Mouse (Mus musculus) stomach, embryonic 15.5 days (tissue): ENCODE data around the gene Tubg2. TPM values are rescaled to one million over a fixed set of nuclear protein-coding genes. Genes with fewer than 3 reads are reported as not detected.
"Not testable (repeated sequence)": the region's sequence is repeated elsewhere in the genome, so short reads cannot be mapped to it uniquely, and the experiment has no call there.

ENCODE experiments used
- ATAC-seq: fragments of 200-750 bp; cut with Nextera tagmentation; 2 replicates; pipeline ENCODE4 v1.8.0; 2017; ENCODE audit warnings: low read depth, moderate number of reproducible peaks, moderate TSS enrichment; ENCODE audit not compliant: insufficient read depth, low FRiP score
- H3K27ac ChIP-seq: fragments of 300-500 bp; sonication (generic); 2 replicates; pipeline ENCODE4 v1.5.1; 2015; ENCODE audit warnings: mild to moderate bottlenecking, inconsistent platforms
- H3K27me3 ChIP-seq: fragments of 300-500 bp; sonication (generic); replicated peaks from 2 replicates; pipeline ENCODE4 v1.6.1; 2015; ENCODE audit warnings: inconsistent platforms
- H3K36me3 ChIP-seq: fragments of 300-500 bp; sonication (generic); 2 replicates; pipeline ENCODE4 v1.6.1; 2015; ENCODE audit warnings: inconsistent platforms
- H3K4me1 ChIP-seq: fragments of 300-500 bp; sonication (generic); 2 replicates; pipeline ENCODE4 v1.6.1; 2015; ENCODE audit warnings: inconsistent platforms
- H3K4me2 ChIP-seq: fragments of 300-500 bp; sonication (generic); 2 replicates; pipeline ENCODE4 v1.6.1; 2015; ENCODE audit warnings: mild to moderate bottlenecking, inconsistent platforms
- H3K4me3 ChIP-seq: fragments of 300-500 bp; sonication (generic); replicated peaks from 2 replicates; pipeline ENCODE4 v1.5.1; 2015; ENCODE audit warnings: inconsistent platforms
- H3K9ac ChIP-seq: fragments of 300-500 bp; sonication (generic); 2 replicates; pipeline ENCODE4 v1.6.1; 2015; ENCODE audit warnings: inconsistent platforms
- H3K9me3 ChIP-seq: fragments of 300-500 bp; sonication (generic); 2 replicates; pipeline ENCODE4 v1.6.1; 2016; ENCODE audit warnings: inconsistent platforms
- WGBS: fragments of 180-500 bp; shearing (Covaris S2); methylation state at CpG from one replicate; pipeline ENCODE4 v1.1.7; 2015; 5-methylcytosine and 5-hydroxymethylcytosine counted together
- polyA plus RNA-seq: library from polyadenylated mRNA; unstranded; fragments of >200 nt; fragmentation: Nextera tagmentation; extraction: Ambion mirVana; gene quantifications from 2 replicates; pipeline ENCODE4 v1.2.1, GENCODE M21; 2015

The Tubg2 gene
- polyA plus RNA-seq: 3.4 and 3.8 TPM in 2 replicates

DNA sequence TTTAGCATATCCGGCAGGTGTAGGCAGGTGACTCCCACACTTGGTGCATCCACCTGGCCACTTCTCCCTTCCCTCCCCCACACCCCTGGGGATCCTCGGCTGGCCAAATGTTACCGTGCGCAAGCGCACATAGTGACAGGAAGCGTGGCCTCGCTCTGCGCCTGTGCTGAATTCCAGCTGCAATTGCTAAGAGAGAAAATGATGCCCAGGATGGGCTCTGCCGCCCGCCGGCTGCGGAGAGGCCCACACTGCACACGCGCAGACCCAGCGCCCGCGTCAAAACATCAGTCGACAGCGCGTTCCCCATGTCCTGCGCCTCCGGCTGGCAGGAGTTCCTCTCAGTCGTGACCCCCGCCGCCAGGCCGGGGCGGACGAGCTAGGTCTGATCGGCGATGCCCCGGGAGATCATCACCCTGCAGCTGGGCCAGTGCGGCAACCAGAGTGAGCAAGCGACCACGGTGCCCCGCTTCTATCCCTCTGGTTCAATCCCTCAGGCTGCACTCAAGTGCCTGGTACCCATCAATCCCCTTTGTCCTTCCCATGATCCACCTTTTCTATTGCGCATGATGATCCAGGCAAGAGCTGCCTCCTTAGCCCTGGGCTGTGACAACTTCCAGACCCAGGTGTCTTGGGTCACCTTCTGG, at the start of gene Tubg2:
TSS of gene Tubg2 (plus strand) at position 180 of the 644 bp plus-strand sequence.
- peak; percentile 29; the same call in 1 of the 2 replicates for ATAC-seq
- Histone ChIP-seq H3K27ac (peak within 1 kb of the TSS; percentile 36; the same call in 1 of the 2 replicates), H3K9me3 (no peaks in the 10 kb centered on the region), H3K27me3 (no peaks in the 10 kb centered on the region), H3K4me2 (peak within 1 kb of the TSS; percentile 69), H3K36me3 (no peaks in the 10 kb centered on the region), H3K4me1 (0 out of 2 replicates have a peak, but pooled peaks cover 4% of the 10 kb centered on the region), H3K9ac (peak within 1 kb of the TSS; percentile 20; the same call in 1 of the 2 replicates), H3K4me3 (peak within 1 kb of the TSS; percentile 38)
- 3% methylated on average over 36 of the region's 36 CpGs for WGBS

DNA sequence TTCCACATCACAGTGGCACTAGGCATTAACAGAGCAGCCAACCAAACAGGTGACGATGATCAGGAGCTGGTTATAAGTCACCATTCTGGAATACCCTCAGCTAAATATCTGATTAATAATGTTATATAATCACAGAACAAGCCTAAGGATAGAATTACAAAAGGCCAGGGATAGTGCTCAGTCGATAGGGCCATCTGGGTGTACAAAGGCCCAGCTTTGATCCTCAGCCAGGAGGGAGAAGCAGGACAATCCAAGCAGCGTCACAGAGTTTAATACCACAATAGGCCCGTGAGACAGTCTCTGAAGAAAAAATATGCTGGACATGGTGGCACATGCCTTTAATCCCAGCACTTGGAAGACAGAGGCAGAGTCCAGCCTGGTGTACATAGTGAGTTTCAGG, 46.4 kb upstream of the Tubg2 start:
- Histone ChIP-seq H3K4me1 (no peaks in the 10 kb centered on the region), H3K27ac (no peak overlapping the region), H3K36me3 (peaks cover 3% of the 10 kb centered on the region; the same call in 1 of the 2 replicates), H3K4me3 (no peak overlapping the region), H3K27me3 (no peaks in the 10 kb centered on the region), H3K9ac (no peak overlapping the region), H3K4me2 (no peak overlapping the region), H3K9me3 (no peaks in the 10 kb centered on the region)
- no peak for ATAC-seq
- WGBS: 82% methylated on average over 4 of the region's 4 CpGs

DNA sequence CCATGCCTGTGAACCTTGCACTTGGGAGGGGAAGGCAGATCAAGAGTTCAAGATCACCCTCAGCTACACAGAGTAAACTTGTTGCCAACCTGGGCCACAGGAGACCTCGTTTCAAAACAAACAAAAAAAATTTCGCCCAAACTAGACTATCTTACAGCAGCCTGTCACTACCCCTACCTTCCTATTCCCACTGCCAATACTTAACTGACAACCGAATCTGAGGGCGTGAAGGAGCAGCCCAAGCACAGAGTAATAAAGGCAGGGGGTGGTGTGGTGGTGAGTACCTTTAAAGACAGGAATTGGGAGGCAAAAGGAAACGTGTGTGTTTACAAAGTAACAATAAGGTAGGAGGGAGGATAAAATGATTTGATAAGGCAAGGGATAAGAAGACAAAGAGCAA, 45.0 kb upstream of the Tubg2 start:
- WGBS: 50% methylated on average over 5 of the region's 5 CpGs
- no peak overlapping the region for H3K27ac ChIP-seq

DNA sequence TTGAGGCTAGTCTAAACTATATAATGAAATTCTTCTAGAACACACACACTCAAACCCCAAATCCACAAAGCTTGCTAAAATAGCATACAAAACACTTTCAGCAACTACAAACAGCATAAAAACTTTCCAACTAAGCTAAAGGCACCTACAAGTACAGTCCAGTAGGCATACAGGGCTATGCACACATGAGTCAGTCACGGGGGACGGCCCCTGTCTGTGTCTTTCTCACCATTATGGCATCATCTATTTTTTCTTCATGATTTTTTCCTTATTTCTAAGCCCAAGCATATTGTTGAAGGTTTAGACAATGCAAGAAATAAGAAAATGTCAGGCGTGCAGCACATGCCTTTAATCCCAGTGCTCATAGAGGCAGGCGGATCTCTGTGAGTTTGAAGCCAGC, 44.5 kb upstream of the Tubg2 start:
- H3K4me3 ChIP-seq: no peak overlapping the region
- no peaks in the 10 kb centered on the region for H3K4me1 ChIP-seq
- H3K9me3 ChIP-seq: no peaks in the 10 kb centered on the region
- H3K9ac ChIP-seq: no peak overlapping the region
- no peak overlapping the region for H3K4me2 ChIP-seq
- no peak for ATAC-seq
- 77% methylated on average over 4 of the region's 4 CpGs for WGBS
- H3K36me3 ChIP-seq: 0 out of 2 replicates have a peak, but pooled peaks cover 3% of the 10 kb centered on the region
- no peak overlapping the region for H3K27ac ChIP-seq
- H3K27me3 ChIP-seq: no peaks in the 10 kb centered on the region

More for the DNA sequence above, 45.0 kb upstream of the Tubg2 start:
- Histone ChIP-seq H3K4me1 (no peaks in the 10 kb centered on the region), H3K4me3 (no peak overlapping the region), H3K27me3 (no peaks in the 10 kb centered on the region), H3K36me3 (0 out of 2 replicates have a peak, but pooled peaks cover 3% of the 10 kb centered on the region), H3K9me3 (no peaks in the 10 kb centered on the region), H3K4me2 (no peak overlapping the region), H3K9ac (no peak overlapping the region)
- no peak for ATAC-seq

DNA sequence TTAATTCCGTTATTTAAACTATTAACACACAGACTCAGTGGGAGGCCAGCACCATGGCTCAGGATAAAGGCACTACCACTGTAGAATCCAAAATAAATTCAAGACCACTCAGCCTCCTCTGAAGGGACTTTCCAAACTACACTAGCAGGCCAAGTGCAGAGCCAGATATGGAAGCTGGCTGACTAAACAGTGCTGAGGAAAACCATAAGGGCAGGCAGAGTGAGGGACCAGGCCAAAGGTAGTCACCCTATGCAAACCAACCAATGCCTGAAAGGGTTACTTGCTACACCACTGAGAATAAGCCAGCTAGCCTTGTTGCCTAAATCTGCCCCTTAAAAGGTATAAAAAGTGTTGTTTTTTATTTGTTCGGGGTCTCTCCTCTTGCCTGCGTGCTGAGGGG, 43.5 kb upstream of the Tubg2 start:
- no peaks in the 10 kb centered on the region for H3K27me3 ChIP-seq
- no peak for ATAC-seq
- H3K36me3 ChIP-seq: 0 out of 2 replicates have a peak, but pooled peaks cover 3% of the 10 kb centered on the region
- no peaks in the 10 kb centered on the region for H3K9me3 ChIP-seq
- no peaks in the 10 kb centered on the region for H3K4me1 ChIP-seq
- no peak overlapping the region for H3K9ac ChIP-seq
- H3K27ac ChIP-seq: no peak overlapping the region
- WGBS: 96% methylated on average over 3 of the region's 3 CpGs
- H3K4me3 ChIP-seq: no peak overlapping the region
- no peak overlapping the region for H3K4me2 ChIP-seq

DNA sequence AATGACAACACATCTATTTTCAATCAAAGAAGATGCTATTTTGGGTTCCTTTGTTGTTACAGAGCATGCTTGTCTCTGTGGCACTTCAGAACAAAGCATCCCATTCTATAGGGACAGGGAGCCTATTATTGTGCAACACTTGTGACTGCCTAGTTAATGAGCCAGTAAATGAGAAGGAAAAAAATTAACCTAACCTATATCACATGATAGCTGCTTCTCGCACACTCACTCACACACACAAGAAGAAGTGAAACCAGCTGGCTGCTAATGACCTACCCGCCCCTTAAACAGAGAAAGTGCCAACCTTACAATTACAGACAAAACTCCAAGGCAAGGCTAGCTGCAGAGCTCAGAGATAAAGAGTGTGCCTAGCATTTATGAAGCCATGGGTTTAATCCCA, 40.1 kb upstream of the Tubg2 start:
- Histone ChIP-seq H3K27me3 (no peaks in the 10 kb centered on the region), H3K9ac (no peak overlapping the region), H3K4me1 (peaks cover 11% of the 10 kb centered on the region), H3K9me3 (no peaks in the 10 kb centered on the region), H3K36me3 (0 out of 2 replicates have a peak, but pooled peaks cover 3% of the 10 kb centered on the region), H3K27ac (peak overlapping the region; percentile 45; the same call in 1 of the 2 replicates), H3K4me3 (no peak overlapping the region), H3K4me2 (no peak overlapping the region)
- no peak for ATAC-seq
- 67% methylated on average over 2 of the region's 2 CpGs for WGBS

DNA sequence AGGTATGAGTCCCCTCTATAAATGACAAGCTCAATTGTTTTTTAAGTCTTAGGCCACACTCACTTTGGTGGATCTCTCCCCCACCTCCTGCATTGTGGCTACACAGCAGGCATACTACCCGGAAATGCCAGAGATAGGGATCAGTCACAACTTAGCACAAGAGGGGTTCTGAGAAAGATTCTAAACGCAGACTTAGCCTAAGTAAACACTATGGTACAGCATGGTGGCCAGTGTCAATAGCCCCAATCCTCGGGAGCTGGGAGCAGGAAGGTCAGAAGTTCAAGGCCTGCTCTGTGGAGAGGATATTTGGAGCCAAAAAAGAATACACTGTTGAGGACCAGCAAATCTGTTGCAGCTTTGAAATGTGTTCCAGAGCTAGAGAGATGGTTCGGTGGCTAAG, 37.6 kb upstream of the Tubg2 start:
- no peaks in the 10 kb centered on the region for H3K9me3 ChIP-seq
- H3K4me3 ChIP-seq: peak overlapping the region; percentile 99
- H3K27me3 ChIP-seq: no peaks in the 10 kb centered on the region
- no peak for ATAC-seq
- H3K4me1 ChIP-seq: peaks cover 16% of the 10 kb centered on the region
- 0 out of 2 replicates have a peak overlapping the region, but pooled peaks have one; percentile 96 for H3K9ac ChIP-seq
- no peak overlapping the region for H3K27ac ChIP-seq
- 21% methylated on average over 4 of the region's 4 CpGs for WGBS
- peak overlapping the region; percentile 93 for H3K4me2 ChIP-seq
- H3K36me3 ChIP-seq: peaks cover under 1% of the 10 kb centered on the region; the same call in 1 of the 2 replicates

DNA sequence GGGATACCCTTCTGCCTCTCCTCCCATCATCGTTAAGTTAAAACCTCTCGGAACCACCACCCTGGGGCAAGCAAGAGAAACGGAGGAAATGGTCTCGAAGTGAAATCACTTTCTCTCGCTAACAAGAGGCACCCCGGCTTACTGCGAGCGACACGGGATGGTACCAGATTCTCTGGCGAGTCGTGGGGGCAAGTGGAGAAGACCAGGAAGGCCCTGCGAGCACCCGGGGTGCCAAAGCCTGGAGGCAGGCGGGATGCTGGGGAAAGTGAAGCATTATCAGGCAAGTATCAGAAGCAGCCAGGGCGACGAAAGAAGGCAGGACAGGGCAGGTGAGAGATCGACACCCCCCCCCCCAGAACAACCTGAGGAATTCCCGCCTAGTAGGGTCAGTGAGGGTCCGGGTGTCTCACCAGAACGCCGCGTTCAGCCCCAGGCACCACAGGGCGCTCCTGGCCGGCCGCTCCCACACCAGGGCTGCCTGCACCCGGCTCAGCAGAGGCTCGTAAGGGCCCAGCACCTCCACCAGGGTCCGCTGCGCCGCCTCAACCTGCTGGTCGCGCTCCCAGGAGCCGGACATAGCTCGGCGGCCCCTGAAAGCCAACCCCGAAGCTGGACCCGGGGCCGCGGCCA, 36.5 kb upstream of the Tubg2 start:
- Histone ChIP-seq H3K9ac (peak overlapping the region; percentile 96), H3K4me2 (peak overlapping the region; percentile 93), H3K27me3 (no peaks in the 10 kb centered on the region), H3K27ac (peak overlapping the region; percentile 90), H3K36me3 (peaks cover 9% of the 10 kb centered on the region; the same call in 1 of the 2 replicates), H3K9me3 (no peaks in the 10 kb centered on the region), H3K4me1 (peaks cover 16% of the 10 kb centered on the region), H3K4me3 (peak overlapping the region; percentile 99)
- WGBS: under 1% methylated on average over 35 of the region's 39 CpGs
- peak; percentile 73 for ATAC-seq

DNA sequence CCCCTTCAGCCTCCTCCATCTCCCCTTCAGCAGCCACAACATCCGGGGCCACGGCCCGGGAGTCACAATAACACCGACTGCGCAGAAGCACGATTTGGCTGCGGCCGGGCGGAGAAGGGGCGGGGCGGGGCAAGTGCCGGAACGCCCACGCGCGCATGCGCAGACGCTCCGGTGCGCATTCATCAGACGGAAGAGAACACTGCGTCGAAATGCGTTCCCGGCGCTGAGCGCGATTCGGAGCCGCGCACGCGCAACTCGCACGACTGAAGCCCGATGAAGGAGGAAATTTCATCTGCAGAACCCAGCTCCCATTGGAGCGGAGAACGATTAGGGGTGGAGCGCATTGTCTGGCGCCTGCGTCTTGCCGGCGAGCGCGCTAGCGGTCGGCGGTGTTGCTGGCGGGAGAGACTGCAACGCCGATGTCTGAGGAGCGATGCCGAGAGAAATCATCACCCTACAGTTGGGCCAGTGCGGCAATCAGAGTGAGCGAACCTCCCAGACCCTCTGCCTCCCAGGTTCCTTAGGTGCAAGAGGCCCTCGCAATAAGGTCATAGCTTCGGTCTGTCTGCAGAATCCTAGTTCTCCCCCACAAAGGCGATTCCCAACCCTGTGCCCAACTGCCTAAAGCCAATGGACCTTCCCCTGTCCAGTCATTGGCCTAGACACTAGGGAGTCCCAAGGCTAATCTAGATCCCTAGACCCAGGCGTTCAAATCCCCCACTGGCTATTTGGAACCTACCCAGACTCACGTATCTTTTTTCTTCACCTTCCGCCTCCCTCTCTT, 35.8 kb upstream of the Tubg2 start, which contains the start of the genes Retreg3 and Tubg1:
TSS of gene Retreg3 (minus strand) at position 133 of the 784 bp plus-strand sequence.
TSS of gene Tubg1 (plus strand) at position 178 of the 784 bp plus-strand sequence.
- Histone ChIP-seq H3K9ac (peak within 1 kb of the TSS; percentile 96), H3K27ac (peak within 1 kb of the TSS; percentile 91), H3K4me3 (peak within 1 kb of the TSS; percentile 99), H3K9me3 (no peaks in the 10 kb centered on the region), H3K27me3 (no peaks in the 10 kb centered on the region), H3K4me1 (peaks cover 16% of the 10 kb centered on the region), H3K4me2 (peak within 1 kb of the TSS; percentile 93), H3K36me3 (peaks cover 11% of the 10 kb centered on the region; the same call in 1 of the 2 replicates)
- under 1% methylated on average over 61 of the region's 61 CpGs for WGBS
- peak; percentile 94 for ATAC-seq

DNA sequence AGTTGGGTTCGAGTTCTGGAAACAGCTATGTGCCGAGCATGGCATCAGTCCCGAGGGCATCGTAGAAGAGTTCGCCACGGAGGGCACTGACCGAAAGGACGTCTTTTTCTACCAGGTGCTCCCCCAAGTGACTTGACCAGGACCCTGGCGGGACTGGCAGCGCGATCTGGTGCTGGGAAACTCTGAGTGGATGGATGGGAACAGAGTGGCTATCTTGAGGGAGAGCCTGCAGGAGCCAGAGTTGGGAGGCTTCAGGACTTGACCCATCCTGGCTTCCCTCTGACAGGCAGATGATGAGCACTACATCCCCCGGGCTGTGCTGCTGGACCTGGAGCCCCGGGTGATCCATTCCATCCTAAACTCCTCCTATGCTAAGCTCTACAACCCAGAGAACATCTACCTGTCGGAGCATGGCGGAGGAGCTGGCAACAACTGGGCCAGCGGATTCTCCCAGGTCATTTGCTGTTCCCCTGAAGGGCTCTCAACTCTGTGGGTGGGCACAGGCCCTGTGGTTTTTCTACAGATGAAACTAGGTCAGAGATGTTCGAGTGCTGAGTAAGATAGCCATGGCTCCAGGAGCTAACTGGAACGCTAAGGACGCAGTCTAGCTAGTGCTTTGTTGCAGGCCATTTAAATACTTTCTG, 35.0 kb upstream of the Tubg2 start:
- H3K4me3 ChIP-seq: peak overlapping the region; percentile 99
- no peaks in the 10 kb centered on the region for H3K27me3 ChIP-seq
- H3K9me3 ChIP-seq: no peaks in the 10 kb centered on the region
- peaks cover 16% of the 10 kb centered on the region for H3K4me1 ChIP-seq
- H3K27ac ChIP-seq: peak overlapping the region; percentile 91
- H3K4me2 ChIP-seq: peak overlapping the region; percentile 93
- ATAC-seq: no peak
- H3K9ac ChIP-seq: peak overlapping the region; percentile 66
- WGBS: 21% methylated on average over 19 of the region's 19 CpGs
- H3K36me3 ChIP-seq: peaks cover 12% of the 10 kb centered on the region

DNA sequence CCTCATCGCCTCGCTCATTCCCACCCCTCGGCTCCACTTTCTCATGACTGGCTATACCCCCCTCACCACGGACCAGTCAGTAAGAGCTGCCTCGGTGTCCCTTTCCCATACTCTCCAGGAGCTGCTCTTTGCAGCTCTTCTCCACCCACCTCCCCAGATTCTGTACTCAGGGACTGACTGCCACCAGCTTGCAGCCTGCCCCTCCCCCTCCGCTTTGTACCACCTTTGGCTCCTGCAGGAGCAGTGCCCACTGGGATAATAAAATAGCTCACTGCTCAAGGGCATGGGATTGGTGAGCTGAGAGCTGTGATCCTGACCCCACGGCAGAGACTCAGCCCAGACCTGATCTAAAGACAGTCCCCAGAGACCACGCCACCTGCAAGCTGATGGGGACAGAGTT, 31.2 kb upstream of the Tubg2 start:
- H3K4me1 ChIP-seq, ATAC-seq: not testable (repeated sequence)
- over 99% methylated on average over 8 of the region's 8 CpGs for WGBS

More for the DNA sequence above, 31.2 kb upstream of the Tubg2 start:
- not testable (repeated sequence) for H3K4me3 ChIP-seq, H3K27me3 ChIP-seq, H3K27ac ChIP-seq, H3K9me3 ChIP-seq, H3K4me2 ChIP-seq, H3K9ac ChIP-seq
- peaks cover 27% of the 10 kb centered on the region for H3K36me3 ChIP-seq
